Mouse (Mus musculus): ENCODE data around the gene Tmem88b.

Tmem88b gene

DNA sequence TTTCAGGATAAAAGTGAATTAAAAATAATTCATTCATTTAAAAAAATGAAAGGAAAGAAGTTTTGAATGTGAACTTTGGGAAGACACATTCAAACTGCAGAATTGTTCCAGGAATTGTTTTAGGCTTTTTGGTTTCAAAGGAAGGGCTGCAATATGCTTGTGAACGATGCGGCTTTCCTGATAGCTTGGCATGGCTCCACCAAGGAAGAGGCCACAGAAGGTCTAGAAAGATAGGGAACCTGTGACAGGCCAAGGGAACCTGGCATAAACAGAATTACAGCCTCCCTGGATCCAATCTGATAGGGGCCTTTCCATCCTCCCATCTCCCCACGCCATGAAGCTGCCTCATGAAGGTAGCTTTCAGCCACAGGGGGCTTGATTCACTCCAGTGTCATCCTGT lies 2.6 kb upstream of the Tmem88b start:
- DNase-seq, result no peak

DNA sequence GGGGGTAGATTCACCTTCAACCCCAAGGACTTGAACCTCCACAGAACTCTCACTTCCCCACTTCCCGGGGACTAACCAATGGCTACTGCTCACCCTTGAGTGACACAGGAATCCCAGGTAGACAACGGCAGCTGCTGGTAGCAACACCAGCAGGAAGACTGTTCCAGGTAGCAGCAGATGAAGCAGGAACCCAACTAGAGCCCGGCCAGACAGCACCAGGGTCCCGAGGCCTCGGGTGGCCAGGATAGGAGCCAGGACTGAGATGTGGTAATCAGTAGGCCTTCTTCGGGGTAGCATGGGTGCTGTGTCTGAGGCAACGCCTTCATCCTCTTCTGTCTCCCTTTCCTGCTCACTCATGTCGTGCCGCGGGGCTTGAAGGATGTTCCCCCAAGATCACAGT lies 428 bp downstream of the Tmem88b start:
- DNase-seq, result no peak

- DNase-seq, result peak; percentile 83
Observed at GRCm38 (mm10) chr4:155784081-155784701, 1.5 kb downstream of the Tmem88b start.

DNA sequence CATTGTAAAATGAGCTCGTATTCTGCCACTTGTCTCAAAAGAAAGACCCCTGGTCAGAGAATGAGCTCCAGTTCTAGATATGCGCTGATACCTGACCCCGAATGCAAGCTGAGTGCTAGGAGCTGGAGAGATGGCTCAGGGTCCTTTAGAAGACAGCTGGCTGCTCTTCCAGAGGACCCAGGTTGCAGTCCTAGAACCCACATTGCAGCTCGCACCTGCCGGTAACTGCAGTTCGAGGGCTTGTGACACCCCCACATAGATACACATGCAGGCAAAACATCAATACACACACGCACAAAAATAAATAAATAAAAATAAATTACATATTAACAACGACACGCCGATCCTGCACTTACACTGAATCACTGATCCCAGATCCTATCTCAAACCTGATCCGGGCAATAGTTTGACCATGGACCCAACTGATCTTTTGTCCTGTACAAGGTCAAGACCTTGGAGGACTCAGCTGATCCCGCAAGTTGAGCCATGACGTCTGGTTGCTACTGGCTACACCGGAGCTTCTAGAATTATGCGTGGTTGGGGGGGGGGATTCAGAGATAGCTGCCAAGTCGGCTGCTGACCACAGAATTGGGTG lies 2.1 kb downstream of the Tmem88b start:
- no peak for DNase-seq

GRCm38 (mm10) chr4:155780895-155781294 lies 4.8 kb downstream of the Tmem88b start:
- DNase-seq, result no peak

DNA sequence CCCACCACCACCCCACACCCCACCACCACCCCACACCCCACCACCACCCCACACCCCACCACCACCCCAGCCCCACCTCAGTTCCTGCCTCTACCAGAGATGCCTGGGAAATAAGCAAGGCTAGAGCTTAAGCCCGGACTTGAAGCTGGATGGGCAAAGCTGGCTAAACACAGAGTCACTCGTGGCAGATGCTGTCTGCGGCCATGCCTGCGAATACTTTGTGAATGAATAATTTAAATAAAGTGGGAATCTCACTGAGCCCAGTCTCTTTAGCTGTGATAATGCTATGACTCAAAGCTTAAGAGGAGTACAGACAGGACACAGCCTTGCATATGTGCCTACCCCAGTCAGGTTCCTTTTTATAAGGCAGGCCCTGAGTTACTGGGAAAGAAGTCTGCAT lies 6.2 kb downstream of the Tmem88b start:
- DNase-seq, result no peak

DNA sequence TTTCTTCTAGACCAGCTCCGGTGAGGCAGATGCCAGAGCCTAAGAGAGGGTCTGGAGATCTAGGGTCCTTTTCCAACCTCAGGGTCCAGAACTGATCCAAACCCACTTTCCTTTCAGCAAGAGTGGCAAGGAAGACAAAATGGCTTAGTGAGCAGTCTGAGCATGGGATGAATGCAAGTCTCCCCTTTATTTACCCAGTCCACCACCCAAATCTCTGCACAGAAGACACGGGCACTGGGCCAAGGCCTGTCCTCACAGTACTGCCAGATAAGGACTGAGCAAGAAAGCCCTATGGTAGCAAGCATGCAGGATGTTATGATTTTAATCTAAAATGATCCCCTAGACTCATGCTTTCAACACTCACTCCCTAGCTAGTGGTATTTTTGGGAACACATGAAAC lies 7.9 kb downstream of the Tmem88b start:
- DNase-seq, result no peak

DNA sequence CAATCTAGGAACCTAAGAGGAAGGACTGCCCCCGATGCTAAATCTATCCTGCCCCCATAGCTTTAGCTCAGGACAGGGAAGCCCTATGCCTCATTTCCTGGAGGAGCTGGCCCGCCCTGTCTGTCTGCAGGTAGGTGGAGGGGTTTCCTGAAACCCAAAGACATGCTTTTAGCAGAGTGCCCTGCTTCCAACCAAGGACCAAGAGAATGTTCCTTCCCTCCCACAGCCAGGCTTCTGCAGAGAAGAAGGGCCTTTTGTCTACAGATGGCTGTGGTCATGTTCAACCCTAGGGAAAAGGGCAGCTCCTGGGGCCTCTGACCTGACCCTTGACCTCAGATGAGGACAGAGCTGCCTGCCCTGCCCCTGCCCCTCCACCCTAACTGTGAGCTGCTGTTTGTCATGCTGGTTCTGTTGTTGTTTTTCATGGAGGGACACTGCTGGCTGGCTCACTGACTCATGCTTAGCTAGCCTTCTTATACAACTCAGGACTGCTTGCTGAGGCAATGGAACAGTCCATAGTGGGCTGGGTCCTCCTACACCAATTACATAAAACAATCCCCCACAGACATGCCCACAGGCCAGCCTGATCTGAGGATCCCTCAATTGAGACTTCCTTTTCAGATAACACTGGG lies 8.9 kb downstream of the Tmem88b start:
- peak; percentile 49 for DNase-seq

- no peak for DNase-seq
Observed at GRCm38 (mm10) chr4:155775855-155776254, 9.8 kb downstream of the Tmem88b start.

- peak; percentile 51 for DNase-seq
Observed at GRCm38 (mm10) chr4:155774971-155775740, 10.5 kb downstream of the Tmem88b start.

DNA sequence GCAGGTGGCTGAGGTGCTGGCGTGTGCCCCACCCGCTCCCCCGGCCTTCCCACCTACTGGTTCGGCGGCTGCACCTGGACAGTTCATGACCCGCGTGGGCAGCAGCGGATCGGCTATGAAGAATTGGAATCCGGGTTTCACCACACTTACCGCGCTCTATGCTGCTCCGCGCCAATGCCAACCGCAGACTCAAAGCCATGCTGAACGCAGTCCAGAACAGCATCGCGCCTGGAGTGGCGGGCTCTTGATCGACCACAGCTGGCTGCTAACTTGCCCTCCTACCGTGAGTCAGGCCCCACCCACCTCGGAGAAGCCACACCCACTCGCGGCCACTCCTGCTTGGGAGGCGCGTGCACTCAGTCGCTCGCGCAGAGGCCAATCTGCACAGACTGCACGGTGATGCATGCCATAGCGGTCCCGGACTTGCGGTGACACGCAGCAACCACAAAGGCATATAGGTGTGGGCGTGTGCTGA lies 11.4 kb downstream of the Tmem88b start, which contains the start of gene Vwa1:
Gene Vwa1, minus strand, starts transcription at position 419 of the 475 bp plus-strand sequence.
- DNase-seq, result peak; percentile 92

DNA sequence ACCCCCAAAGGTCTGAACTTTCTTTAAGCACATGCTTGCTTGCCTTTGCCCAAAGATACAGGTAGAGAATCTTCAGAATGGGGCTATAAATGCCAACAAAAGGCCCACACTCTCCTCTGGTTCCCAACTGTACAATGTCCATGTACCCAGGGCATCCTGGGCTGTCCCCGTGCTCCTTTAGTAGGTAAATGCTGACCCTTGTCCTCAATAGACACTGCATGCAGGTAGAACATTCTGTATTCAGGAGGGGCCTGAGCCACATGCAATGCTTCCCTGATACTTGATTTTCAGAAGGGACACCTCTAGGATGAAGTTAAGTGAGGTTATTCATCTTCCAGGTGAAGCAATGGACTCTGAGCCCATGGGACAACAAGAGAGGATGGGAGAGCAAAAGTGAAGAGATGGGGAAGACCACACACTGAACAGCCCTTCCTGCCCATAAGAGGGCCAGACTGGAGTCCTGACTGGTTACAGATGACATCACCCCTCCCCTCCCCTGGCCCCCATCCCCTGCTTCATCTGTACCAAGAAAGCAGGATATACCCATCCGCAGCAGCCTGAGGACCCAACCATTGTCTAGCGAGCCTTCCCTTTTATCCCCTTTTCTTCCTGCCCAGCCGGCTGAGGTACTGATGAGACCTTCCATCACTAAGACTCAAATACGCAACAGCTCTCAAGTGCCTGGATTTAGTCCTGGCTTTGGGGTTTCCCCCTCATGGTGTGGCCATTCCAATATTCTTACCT lies 12.2 kb downstream of the Tmem88b start:
- no peak for DNase-seq

DNA sequence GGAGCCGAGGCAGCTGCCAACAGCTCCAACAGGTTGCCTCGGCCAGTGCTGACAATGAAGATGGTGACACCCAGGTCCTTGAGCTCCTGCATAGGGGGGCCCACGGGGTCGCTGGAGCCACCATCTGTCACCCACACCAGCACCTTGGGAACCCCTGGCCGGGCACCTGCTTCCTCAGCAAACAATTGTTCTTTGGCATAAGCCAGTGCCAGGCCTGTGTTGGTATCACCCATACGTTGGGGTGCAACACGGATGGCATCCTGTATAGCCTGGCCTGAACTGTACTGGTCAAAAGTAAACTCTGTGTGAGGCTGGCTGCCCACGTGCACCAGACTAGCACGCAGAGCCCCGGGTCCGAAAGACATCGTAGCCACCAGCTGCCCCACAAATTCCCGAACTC lies 12.9 kb downstream of the Tmem88b start:
- DNase-seq, result no peak

DNA sequence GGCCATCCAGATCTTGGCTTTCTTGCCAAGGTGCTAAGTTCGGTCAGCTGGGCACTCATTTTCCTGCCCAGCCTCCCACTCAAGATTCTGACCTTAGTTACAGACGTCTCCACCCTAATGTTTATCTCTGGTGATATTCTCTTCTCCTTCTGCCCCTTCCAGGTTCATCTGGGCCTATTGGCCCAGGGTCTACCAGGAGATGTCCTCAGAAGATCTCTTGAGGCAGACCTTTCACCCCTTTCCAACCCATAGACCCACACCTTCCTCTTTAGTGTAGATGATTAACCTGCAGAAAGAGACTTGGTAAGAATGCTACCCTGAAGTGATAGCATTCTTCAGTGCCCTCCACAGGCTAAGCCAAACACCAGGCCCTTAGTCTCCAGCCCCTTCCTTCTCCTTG lies 14.0 kb downstream of the Tmem88b start:
- DNase-seq, result no peak

- DNase-seq, result no peak
Observed at GRCm38 (mm10) chr4:155770626-155771025, 15.0 kb downstream of the Tmem88b start.

GRCm38 (mm10) chr4:155769880-155770512 lies 15.7 kb downstream of the Tmem88b start:
- DNase-seq, result peak; percentile 86

DNA sequence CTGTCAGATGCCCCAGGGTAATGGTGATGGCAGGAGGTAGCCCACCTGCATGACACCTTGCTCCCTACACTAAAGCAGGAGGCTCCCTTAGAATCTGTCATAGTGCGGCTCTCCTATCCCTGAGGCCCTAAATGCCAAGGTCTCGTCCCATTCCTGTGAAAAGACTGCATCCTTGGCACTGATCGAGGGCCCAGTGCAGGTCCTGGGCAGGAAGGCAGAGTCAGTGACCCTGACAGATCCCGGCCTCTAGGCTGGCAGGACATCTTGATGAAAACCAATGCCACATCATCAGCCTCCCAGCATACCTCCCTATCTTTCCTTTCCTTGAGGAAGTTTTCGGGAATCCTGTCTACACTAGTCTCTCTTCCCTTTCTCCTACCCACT lies 16.2 kb downstream of the Tmem88b start:
- DNase-seq, result no peak

DNA sequence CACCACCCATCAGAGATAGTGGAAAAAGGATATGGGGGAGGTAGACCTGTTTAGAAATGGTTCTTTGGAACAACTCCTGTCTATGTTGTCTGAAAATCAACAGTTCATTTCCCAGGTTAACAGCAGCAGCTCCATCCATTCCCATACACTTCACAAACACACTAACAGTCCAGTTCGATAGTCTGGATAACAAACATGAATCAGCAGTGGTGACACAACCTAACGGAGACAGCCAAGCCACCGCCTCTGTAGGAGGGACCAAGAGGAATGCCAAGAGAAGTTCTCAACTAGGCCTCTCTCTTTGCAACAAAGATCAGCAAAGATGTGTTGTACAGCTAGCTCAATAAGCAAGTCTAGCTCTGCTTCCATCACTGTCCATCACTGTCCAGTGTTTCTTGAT lies 23.3 kb downstream of the Tmem88b start:
- DNase-seq, result no peak

DNA sequence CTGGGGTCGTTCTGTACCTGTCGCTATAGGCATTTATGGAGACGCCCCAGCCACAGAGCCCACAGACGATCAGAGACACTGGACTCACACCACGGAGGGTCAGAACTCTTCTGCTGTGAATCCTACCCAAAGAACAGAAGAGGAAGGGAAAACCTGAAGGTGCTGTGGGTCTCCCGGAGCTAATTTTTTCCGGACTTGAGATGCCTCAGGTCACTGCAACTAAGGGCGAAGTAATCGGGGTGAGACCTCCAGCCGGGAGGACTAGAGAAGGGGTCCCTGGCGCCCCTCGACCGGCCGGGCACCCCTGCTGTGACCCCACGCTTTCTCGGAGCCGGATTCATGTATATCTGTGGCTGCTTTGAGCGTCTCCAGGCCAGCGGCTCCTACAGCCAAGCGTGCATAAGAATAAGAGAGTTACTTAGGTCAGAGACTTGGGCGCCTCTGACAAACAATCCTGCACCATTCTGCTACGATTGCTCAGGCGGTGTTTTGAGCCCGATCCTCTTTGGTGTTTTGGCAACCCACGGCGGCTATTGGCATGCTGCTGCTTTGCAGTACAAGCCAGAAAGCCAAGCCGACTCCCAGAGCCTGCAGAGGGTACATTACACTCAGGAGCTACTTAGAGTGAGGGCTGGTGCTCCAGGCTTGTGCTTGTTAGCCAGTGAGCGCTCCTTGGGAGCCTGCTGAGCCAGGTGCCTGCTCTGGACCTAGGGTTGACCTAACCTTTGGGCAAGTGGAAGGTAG lies 24.1 kb downstream of the Tmem88b start:
- DNase-seq, result no peak

DNA sequence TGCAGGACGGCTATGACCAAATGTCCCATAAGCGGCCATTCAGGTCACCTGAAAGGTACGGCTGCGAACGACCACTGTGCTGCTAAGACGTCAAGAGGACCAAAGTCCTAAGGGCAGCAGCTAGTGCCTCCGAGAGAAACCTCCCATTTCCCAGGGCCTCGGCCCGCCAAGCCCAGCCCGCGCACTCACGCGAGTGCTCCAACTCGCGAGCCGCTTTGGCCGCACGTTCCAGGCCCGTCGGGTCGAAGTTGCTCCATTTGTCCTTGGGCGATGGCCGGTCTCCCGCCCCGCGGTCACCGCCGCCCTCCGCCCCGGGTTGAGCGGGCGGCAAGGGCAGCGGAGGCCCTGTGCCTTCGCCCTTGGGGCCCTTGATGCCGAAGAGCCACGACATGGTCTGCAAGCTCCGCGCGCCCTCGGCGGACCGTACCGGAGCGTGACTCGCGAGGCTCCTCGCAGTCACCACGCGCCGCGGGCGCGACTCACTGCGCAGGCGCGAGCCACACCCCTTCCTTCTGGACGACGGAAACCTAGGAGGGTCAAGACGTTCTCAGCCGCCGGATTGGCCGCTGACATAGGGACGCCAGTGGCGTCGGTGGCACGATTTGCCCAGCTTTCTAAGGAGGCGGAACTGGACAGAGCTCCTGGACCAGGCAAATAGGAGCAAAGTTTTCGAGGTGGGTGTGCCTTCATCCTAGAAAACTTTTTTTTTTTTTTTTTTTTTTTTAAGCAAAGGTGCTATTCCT lies 24.9 kb downstream of the Tmem88b start, which contains the start of gene Atad3a:
Gene Atad3a, minus strand, starts transcription at position 481 of the 743 bp plus-strand sequence.
- DNase-seq, result peak; percentile 97

All from right cerebral cortex, adult 18-20 months (tissue).